Mouse (Mus musculus) large intestine, adult 2 months (tissue): ENCODE data around the gene Gm9195. TPM values are rescaled to one million over a fixed set of nuclear protein-coding genes. Genes with fewer than 3 reads are reported as not detected.
A peak's percentile ranks its signal among the peaks of the same experiment; 100 is the strongest.

Experiments
- DNase-seq: peaks from one replicate; pipeline ENCODE4 v3.0.0-alpha.2; 2012; ENCODE audit warnings: low read depth, low spot score
- whole genome bisulfite sequencing: fragments of 180-500 bp; shearing (Covaris S2); methylation state at CpG from one replicate; pipeline ENCODE4 v1.1.7; 2018; 5-methylcytosine and 5-hydroxymethylcytosine counted together
- polyA plus RNA-seq: library from polyadenylated mRNA; depleted of rRNA; stranded (reverse); fragments of >200 nt; gene quantifications from 2 replicates; pipeline ENCODE4 v1.2.3, GENCODE M21; 2012; rRNA removed

The Gm9195 gene
- polyA plus RNA-seq, result 0.01 and 0.12 TPM in 2 replicates

- 74% methylated on average over 5 of the region's 5 CpGs for WGBS
- DNase-seq, result no peak
These were observed at the start of gene Gm9195 for GRCm38 (mm10) chr14:72491738-72492137. Gm9195 (minus strand) TSS chr14:72491838.

- 87% methylated on average over 5 of the region's 5 CpGs for WGBS
- DNase-seq, result no peak
These were observed 44.9 kb upstream of the Gm9195 start for GRCm38 (mm10) chr14:72536392-72537017.

GRCm38 (mm10) chr14:72533862-72534261 lies 42.2 kb upstream of the Gm9195 start:
- WGBS, result 50% methylated on average over 7 of the region's 7 CpGs
- DNase-seq, result no peak

- 4% methylated on average over 54 of the region's 54 CpGs for WGBS
- DNase-seq, result peak; percentile 4
These were observed 40.6 kb upstream of the Gm9195 start for GRCm38 (mm10) chr14:72532028-72532917.

GRCm38 (mm10) chr14:72527126-72527525 lies 35.5 kb upstream of the Gm9195 start:
- no peak for DNase-seq
- WGBS, result 63% methylated on average over 1 of the region's 1 CpGs

- WGBS, result 27% methylated on average over 2 of the region's 2 CpGs
- DNase-seq, result no peak
These were observed 27.9 kb upstream of the Gm9195 start for GRCm38 (mm10) chr14:72519561-72519960.

- no peak for DNase-seq
- 44% methylated on average over 6 of the region's 6 CpGs for WGBS
These were observed 27.1 kb upstream of the Gm9195 start for GRCm38 (mm10) chr14:72518786-72519185.

GRCm38 (mm10) chr14:72516376-72516775 lies 24.7 kb upstream of the Gm9195 start:
- DNase-seq, result peak; percentile 2
- WGBS, result 29% methylated on average over 5 of the region's 5 CpGs

GRCm38 (mm10) chr14:72506723-72507420 lies 15.2 kb upstream of the Gm9195 start:
- 41% methylated on average over 11 of the region's 11 CpGs for WGBS
- DNase-seq, result no peak

- DNase-seq, result no peak
- WGBS, result 19% methylated on average over 12 of the region's 12 CpGs
These were observed 14.5 kb upstream of the Gm9195 start for GRCm38 (mm10) chr14:72506018-72506722.

GRCm38 (mm10) chr14:72504985-72505384 lies 13.3 kb upstream of the Gm9195 start:
- no peak for DNase-seq
- WGBS, result 96% methylated on average over 1 of the region's 1 CpGs

- WGBS, result 60% methylated on average over 6 of the region's 6 CpGs
These were observed 11.6 kb upstream of the Gm9195 start for GRCm38 (mm10) chr14:72503241-72503640.

GRCm38 (mm10) chr14:72493775-72494174 lies 2.1 kb upstream of the Gm9195 start:
- WGBS, result 93% methylated on average over 1 of the region's 1 CpGs
- no peak for DNase-seq

More at GRCm38 (mm10) chr14:72503241-72503640, 11.6 kb upstream of the Gm9195 start:
- no peak for DNase-seq

- DNase-seq, result no peak
- 95% methylated on average over 3 of the region's 3 CpGs for WGBS
These were observed 1.3 kb downstream of the Gm9195 start for GRCm38 (mm10) chr14:72490367-72490766.

GRCm38 (mm10) chr14:72474501-72474900 lies 17.1 kb downstream of the Gm9195 start:
- WGBS, result 87% methylated on average over 1 of the region's 1 CpGs

GRCm38 (mm10) chr14:72468429-72468828 lies 23.2 kb downstream of the Gm9195 start:
- DNase-seq, result no peak
- 40% methylated on average over 4 of the region's 4 CpGs for WGBS

More at GRCm38 (mm10) chr14:72474501-72474900, 17.1 kb downstream of the Gm9195 start:
- DNase-seq, result no peak

- no peak for DNase-seq
- 79% methylated on average over 3 of the region's 3 CpGs for WGBS
These were observed 25.3 kb downstream of the Gm9195 start for GRCm38 (mm10) chr14:72466384-72466783.

- DNase-seq, result no peak
- 67% methylated on average over 1 of the region's 1 CpGs for WGBS
These were observed 30.0 kb downstream of the Gm9195 start for GRCm38 (mm10) chr14:72461591-72461990.

GRCm38 (mm10) chr14:72460291-72460690 lies 31.3 kb downstream of the Gm9195 start:
- 75% methylated on average over 2 of the region's 2 CpGs for WGBS
- DNase-seq, result no peak

GRCm38 (mm10) chr14:72458930-72459329 lies 32.7 kb downstream of the Gm9195 start:
- 80% methylated on average over 1 of the region's 1 CpGs for WGBS
- no peak for DNase-seq
